Mouse (Mus musculus) adrenal gland (tissue): ENCODE results near the gene Cd2.

Experiments used
- intact Hi-C: fragments of 180-260 bp; cut with DNase I; formaldehyde crosslinking; loops from one replicate; pipeline ENCODE4 v1.15.1; 2025

The Cd2 gene

DNA sequence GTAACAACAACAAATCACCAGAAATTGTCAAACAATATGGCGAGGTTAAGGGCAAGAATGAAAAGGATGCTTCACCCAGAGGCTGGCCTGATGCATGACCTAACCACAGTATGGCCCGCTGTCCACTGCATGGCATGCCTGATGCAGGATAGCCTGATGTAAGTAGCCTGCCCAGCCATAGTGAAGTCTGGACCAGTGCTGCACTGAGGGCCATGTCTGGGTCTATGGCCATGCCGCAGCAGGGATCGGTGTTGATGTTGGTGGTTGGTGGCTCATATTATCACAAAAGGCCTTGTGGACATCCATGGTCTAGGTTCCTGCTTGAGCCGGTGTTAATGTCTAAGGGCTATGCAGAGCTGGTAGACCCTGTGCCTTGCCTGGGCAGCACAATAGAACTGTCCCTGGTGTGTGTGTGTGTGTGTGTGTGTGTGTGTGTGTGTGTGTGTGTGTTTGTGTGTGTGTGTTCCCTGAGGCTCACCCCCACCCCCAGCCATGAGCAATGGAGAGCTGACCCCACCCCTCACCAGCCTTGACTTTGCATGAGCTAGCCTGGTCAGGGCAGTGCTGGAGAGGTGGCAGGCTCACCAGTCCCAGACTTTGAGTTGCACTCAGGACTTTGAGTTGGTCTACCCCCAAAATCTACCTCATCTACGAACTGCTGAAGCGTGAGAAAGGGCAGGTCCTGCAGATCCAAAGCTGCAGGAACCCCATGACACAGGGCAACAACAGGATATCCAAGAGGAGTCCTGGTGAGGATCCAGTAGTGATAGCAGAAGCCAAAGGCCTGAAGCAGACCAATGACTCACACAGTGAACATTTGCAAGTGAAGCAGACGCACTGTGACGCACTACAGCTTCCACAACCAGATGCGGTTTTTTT lies 7.0 kb upstream of the Cd2 start:
- intact Hi-C loops = loop anchor here (1.0 to 5.0 kb wide), 2 partner anchors 132 to 320 kb away; no protein-coding TSS in a partner anchor

DNA sequence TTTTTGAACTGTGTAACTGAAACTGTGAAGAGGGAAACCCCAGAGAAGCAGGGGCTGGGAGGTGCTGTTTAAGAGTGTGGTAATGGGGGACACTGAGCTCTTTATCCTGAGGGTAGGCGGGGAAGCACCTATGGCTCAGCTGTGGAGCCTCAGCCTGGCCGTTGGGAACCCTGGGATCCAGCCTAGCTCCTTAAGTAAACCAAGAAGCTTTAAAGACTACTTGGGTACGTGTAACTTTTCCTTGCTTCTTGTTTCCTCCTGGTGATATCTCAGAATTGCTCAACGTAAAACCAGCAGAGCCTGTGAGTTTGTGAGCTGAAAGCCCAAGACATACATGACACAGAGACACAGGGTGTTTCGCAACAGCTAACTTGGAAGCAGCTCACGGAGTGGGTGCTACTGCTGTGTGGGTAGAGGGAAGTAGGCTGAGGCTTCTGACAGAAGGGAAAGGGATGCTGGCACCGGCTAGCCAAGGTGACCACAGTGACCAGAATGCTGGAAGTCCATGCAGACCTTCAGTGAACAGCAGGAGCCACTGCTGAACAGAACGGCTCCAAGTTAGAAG lies 5.9 kb upstream of the Cd2 start:
- intact Hi-C loops = no loop called here

DNA sequence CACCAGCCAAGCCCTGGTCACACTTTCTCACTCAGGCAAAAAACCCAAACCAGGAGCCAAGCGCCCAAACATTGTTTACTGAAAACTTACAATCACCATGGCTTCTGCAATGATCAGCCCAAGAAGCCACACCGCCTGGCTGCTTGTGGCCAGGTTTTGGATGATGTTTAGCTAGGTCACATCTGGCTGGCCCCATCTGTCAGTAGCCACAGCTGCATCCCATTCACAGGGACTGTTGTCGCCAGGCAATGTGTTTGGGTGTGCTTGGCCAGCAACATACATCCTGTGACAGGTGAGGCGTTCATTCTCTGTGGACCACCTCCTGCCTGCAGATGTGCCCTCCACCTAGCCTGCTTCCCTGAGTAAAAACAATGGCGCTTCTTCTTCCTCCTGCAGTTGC lies 4.9 kb upstream of the Cd2 start:
- intact Hi-C loops = no loop called here

DNA sequence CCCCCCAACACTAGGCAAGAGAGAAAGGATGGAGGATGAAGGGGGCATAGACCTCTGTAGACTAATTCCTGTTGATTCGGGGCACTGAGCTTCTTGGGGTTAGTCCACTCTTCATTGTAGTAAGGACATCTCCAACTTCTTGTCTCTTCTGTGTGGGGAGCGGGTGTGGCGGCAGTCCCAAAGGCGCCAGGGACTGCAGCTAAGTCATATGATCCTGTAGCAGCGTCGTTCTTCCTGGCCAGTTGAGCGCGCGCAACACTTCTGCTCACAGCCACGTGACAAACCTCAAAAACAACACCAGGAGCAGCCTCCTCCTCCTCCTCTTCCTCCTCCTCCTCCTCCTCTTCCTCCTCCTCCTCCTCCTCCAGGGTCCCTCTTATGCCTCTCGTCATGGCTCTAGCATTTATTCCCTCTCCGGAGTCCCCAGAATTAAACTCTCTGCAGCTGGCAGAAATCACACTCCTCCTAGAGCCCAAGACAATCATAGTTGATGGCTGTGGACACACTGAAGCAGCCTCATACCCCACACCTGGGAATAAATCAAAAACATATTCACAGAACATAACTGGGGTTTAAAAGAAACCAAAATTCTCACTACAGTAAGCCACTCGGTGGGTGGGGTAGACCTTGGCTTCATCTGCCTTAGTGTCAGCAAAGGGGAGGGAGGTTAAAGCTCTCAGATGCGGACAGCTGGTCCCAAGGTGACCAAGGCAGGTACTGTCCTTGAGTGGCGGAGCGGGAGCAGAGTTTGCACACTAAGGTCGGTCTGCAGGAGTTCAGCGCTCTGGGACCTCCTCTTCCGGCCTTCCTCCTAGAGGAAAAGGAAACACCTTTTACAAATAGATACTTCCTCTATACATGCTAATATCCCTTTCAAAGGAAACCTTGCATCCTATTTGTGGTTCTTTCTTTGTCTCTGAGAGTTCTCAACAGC lies 3.1 kb upstream of the Cd2 start:
- intact Hi-C loops = no loop called here

DNA sequence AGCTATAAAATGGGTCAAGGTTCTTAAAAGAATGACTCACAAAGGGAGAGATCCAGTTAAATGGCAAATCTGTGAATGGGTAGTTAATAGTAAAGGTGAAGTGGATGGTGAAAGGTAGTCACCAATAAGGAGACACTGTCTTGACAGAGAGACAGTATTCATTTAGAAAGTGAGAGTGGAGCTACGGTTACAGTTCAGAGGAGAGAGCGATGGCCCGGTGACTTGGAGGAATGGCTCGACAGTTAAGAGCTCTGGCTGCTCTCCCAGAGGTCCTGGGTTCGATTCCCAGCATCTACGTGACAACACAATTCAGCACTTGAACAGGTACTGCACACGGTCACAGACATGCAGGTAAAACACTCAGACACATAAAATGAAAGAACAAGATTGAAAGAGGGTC lies 2.3 kb upstream of the Cd2 start:
- intact Hi-C loops = no loop called here

DNA sequence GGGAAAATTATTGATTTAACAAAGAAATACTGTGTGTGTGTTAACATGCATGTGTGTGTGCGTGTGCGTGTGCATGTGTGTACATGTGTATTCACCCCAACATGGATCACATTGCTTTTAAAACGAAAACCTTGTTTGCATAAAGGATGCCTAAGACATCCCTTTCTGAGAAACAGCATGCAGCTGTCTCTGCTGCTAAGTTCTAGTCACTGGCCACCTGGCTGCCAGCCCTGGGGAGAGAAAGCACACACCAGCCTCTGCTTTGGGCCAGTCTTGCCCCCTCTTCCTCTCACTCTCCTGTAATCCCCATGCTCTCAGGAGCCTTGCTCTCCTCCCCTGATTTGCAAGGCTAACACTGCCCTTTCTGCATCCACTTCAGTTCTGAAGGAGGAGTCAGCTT lies 1.7 kb upstream of the Cd2 start:
- intact Hi-C loops = no loop called here

DNA sequence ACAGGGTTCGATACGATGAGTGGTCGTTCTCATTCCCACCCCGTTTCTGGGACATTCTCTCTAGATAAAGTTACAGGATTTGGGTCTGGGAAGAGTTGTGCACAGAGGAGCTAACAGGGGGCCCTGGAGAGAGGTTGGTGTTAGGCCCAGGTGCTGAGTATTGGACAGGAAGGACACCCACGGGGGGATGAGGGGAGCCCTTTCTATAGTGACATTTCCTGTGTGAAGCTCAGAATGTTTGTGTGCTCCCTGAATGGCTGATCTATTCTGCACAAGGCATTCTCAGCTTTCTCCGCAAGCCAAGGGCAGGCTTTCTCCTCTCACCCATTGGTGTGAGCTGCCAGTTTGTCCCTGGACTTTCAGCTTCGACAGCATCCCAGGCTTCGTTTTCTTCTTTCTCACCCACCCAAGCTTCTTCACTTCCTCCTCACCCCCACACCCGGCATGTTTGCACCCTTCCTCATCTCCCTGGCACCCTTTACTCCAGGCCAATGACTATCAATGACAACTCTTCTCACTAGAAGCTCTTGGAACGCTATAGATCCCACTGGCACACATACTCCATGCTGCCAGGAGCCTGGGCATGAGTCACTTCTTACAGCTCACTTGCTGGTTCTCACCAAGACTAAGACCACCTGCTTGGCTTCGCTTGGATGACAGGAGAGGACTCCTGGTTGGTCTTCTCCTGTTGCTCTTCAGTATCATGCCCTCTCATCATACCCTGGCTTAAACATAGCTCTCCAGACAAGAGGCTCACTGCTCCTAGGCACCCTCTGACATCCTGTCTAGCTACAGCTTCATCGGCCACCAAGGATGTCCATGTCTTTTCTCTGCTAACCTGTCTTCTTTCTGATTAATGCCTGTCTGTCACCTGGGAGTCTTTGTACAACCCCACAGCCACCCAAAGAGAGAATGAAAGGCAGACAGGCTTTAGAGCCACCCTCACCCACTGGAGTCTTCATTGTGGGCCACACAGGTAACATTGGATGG lies 1.1 kb downstream of the Cd2 start:
- intact Hi-C loops = no loop called here

DNA sequence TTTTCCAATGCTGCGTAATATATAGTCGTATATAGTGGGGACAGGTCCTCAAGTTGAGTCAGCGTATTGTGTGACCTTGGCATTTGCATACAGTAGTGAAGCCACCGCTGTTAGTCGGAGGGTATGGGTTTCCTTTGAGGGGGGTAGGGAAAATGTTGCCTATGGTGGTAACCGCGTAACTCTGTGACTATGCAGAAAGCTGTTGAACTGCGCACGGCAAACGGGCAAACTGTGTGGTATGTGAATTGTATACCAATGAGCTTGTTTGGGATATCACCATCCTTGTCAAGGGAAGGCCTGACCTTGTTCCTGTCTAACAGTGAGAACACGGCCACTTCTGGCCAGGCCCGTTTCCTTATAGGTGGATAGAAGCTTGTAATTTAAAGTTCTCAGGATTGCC lies 1.9 kb downstream of the Cd2 start:
- intact Hi-C loops = no loop called here

DNA sequence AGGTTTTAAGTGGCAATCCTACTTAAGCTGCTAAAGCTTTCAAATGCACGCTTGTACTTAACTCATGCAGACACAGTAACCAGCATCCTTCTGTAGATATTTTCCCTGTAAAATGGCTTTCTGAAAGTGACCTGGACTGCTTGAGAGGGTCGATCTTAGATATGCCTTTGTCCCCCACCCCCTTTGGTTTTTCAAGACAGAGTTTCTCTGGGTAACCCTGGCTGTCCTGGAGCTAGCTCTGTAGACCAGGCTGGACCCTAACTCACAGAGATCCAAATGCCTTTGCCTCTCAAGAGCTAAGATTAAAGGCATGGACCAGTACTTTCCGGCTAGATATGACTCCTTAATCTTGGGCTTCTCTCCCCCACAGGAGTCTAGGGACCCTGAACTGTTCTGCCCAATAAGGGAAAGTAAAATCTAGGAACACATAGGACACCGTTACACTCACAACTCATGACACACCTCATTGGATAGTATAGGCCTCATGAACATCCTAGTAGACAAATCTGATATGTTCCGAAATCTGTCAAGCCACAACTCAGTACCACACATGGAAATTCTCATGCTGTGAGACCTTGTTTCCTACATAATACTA lies 2.6 kb downstream of the Cd2 start:
- intact Hi-C loops = no loop called here

DNA sequence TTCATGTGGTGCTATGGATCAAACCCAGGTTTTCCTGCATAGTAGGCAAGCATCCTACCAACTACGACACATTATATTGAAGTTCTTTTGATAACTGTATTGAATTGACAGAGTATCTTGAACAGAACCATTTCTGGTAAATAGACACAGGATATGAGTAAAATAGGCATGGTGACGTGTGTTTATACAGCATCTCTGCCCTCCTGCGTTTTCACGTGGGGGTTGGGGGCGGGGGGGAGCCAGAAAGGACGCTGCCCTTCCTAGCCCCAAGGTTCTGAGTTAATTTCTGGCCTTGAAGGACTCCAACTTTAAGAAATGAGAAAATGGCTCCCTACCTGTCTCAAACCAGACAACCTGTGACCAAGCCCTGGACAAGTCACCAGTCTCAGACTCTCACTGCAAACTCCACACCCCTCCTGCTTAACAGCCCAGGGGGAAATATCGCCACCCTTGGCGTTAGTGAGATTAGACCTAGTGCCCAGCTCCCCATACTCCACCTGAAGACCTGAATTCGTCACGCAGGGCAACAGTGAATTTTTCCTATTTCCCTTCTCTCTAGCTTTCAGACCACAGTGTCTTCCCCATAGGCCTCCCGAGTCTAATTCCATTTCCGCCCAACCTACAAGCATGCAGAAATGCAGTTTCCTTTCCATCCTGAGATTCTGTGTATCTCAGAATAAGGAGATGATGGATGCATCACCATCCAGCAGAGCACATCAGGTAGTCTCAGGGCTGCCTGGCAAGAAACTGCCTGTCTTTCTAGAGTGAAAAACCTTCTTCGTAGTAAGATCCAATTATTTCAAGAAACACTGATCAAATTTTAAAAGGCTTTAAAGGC lies 3.7 kb downstream of the Cd2 start:
- intact Hi-C loops = no loop called here

DNA sequence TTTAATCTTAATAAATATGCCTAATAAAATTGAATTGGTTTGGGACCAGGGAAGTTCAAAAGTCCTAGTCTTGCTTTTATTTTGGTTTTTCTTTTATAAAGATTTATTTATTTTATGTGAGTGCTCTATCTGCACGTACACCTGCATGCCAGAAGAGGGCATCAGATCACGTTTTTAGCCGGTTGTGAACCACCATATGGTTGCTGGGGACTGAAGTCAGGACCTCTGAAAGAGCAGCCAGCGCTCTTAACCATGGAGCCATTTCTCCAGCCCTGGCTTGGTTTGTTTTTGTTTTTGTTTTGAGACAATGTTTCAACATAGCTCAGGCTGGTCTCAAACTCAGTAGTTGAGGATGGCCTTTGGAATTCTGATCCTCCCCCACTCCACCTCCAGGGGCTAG lies 4.3 kb downstream of the Cd2 start:
- intact Hi-C loops = no loop called here

DNA sequence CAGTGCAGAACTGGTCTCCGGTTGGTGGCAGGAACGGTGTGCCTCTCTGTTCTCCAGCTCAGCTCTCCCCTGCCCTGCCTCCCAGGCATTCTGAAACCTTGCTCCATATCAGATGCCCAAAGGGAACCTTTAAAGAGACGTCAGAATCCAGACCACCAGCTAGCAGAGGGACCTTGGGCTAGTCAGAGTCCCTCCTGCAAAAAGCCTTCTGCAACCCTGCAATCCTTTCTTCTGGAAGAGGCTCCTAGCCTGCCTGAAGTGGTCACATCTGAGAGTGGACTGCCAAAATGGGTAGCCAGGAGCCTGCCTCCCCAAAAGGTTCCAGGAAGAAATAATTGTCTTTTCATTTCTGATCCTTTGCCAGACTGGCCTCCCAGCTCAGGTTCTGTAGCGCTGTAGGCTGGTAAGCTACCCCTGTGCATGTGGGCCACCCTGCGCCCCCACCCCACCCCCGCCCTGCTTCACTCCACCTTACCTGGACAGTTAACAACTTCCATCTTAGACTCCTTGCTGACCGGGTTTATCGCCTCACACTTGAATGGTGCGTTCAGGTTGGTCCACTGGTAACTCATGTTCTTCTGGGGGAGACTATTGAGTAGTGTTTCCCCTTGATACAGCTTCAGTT lies 5.1 kb downstream of the Cd2 start:
- intact Hi-C loops = no loop called here

DNA sequence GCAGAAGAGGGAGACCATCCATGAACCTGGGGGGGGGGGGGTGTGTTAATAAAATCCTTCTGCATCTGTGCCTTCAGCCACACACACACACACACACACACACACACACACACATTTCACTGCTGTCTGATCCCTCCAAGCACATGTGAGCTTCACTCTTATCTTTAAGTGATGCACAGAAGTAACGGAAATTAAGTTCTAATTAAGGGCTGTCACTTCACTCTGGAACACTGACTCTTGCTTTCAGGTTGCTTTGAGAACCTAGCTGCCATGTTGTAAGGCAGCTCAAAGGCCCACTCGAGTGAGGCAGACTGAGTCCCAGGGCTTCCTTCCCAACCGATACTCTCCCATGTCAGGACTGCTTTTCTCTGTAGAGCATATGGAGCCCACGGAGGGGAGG lies 5.9 kb downstream of the Cd2 start:
- intact Hi-C loops = no loop called here

DNA sequence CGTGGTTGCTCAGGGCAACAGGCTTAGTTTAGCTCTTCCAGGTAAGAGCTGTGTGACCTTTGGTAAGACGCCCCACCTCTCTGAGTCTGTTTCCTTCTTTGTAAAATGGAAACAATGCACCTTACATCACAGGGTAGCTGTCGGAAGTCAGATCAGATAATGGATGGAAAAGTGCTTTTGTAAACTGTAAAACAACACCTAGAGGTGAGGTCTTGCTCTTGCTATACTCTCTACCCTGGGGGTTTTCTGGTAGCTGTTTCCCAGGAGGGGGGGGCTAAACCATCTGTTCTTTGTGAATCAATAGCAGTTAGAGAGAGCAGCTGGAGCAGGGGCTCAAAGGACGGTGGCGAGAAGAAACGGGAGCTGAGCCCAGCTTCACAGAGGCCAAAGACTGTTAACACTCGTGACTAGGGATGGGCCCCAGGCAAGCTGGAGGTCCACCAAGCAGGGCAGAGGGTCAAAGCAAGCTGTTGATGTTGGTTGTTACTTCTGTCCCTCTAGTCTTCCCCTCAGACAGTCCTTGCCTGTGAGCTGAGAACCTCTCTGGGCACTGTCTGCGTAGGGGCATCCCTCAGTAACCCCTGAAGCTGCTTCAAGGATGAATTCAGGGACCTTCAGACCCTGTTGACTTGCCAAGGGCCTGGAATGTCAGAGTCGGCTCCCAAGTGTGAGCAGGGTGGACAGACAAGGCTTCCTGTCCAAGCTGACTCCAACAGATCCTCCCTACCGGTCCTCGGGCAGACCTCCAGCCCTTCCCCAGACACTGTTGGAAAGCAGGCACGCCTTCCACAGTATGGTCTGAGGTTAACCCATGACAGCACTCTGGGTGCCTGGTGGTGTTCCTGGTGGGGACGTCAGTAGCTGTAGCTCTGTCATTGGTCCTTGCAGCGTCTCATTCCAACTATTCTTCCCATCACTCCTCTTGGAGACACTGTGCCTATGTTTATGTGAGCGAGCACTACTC lies 7.1 kb downstream of the Cd2 start:
- intact Hi-C loops = no loop called here

DNA sequence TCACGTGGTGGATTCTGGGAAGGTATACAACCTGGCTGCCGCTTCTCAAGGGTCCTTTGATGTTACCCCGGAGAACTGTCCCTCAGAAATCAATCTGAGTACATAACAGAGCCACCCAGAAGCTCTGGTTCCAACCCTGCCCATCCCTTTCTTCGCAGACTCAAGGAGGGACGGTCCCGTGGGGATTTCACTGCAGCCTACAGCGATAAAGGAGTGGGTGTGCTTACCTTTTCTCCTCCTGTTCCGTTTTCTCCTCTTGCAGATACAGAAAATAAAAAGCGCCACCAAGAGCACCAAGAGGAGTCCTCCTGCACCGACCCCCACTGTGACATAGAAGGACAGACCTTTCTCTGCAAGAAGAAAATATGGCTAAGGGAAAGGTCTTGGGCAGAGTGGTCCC lies 8.2 kb downstream of the Cd2 start:
- intact Hi-C loops = no loop called here

DNA sequence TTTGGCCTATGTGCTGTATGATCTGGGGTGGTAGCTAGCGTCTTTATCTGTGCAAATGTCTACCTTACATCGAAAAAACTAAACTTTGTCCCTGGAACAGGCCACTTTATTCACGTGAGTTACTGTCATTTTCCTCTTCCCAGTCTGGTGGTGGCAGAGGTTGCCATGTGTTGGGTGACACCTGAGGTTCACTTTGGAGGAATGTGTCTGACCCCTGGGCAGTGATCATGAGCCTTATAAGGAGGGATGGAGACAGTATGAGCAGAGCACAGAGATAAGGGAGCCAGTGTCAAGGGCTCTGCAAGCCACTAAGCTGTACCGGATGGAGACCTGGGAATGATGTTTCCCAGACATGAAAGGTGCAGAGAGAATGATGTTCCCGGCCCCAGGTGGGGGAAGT lies 9.3 kb downstream of the Cd2 start:
- intact Hi-C loops = no loop called here

DNA sequence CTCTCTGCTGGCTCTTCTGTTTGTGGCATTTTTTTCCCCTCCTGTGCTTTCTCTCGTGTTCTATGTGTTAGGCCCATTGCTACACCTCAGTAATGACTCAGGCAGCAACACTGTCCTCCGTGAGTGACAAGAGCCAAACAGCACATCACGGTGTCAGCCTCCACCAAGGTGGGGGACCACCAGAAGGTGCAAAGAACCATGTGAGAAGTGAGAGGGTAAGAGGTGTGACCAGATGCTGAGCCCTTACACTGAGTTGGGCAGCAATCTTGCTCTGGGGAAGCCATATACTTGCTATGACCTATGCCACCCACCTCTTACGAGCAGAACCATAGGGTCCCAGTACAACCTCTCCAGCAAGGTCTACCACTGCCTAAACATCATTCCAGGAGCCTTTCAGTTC lies 9.9 kb downstream of the Cd2 start:
- intact Hi-C loops = no loop called here
